Mouse (Mus musculus) 416B (cell line): ENCODE measurements around the gene Usp20.
A peak's percentile ranks its signal among the peaks of the same experiment; 100 is the strongest.

Experiments
- DNase-seq: peaks from one replicate; pipeline ENCODE4 v3.0.0; 2011; ENCODE audit warnings: low read depth

Gene Usp20

GRCm38 (mm10) chr2:31040043-31040442 is 58.0 kb downstream of the Usp20 start:
- DNase-seq, result no peak

GRCm38 (mm10) chr2:31040487-31040886 is 58.4 kb downstream of the Usp20 start:
- DNase-seq, result no peak

GRCm38 (mm10) chr2:31041386-31041785 is 59.3 kb downstream of the Usp20 start:
- DNase-seq, result no peak

GRCm38 (mm10) chr2:31042881-31043280 is 60.8 kb downstream of the Usp20 start:
- DNase-seq, result peak; percentile 50

GRCm38 (mm10) chr2:31043856-31044255 is 61.8 kb downstream of the Usp20 start:
- no peak for DNase-seq

- peak; percentile 55 for DNase-seq
Observed at GRCm38 (mm10) chr2:31048037-31048436, 66.0 kb downstream of the Usp20 start.

GRCm38 (mm10) chr2:31052441-31052840 is 70.4 kb downstream of the Usp20 start:
- peak; percentile 28 for DNase-seq

GRCm38 (mm10) chr2:31053426-31053825 is 71.3 kb downstream of the Usp20 start:
- DNase-seq, result no peak

GRCm38 (mm10) chr2:31053851-31054340 is 71.8 kb downstream of the Usp20 start:
- no peak for DNase-seq

- no peak for DNase-seq
Observed at GRCm38 (mm10) chr2:31056070-31056469, 74.0 kb downstream of the Usp20 start.

- no peak for DNase-seq
Observed at GRCm38 (mm10) chr2:31057549-31058177, 75.6 kb downstream of the Usp20 start.

GRCm38 (mm10) chr2:31058443-31058842 is 76.4 kb downstream of the Usp20 start:
- DNase-seq, result no peak

- peak; percentile 78 for DNase-seq
Observed at GRCm38 (mm10) chr2:31060271-31060670, 78.2 kb downstream of the Usp20 start.

GRCm38 (mm10) chr2:31060787-31061730 is 79.0 kb downstream of the Usp20 start:
- peak; percentile 94 for DNase-seq

- DNase-seq, result peak; percentile 99
Observed at GRCm38 (mm10) chr2:31061868-31062628, 80.0 kb downstream of the Usp20 start.

- no peak for DNase-seq
Observed at GRCm38 (mm10) chr2:31066019-31066789, 84.1 kb downstream of the Usp20 start.

GRCm38 (mm10) chr2:31067059-31067595 is 85.0 kb downstream of the Usp20 start:
- DNase-seq, result no peak

- DNase-seq, result no peak
Observed at GRCm38 (mm10) chr2:31067696-31068245, 85.7 kb downstream of the Usp20 start.

- peak; percentile 90 for DNase-seq
Observed at GRCm38 (mm10) chr2:31068246-31069113, 86.4 kb downstream of the Usp20 start.

GRCm38 (mm10) chr2:31069114-31069445 is 87.0 kb downstream of the Usp20 start:
- DNase-seq, result no peak
